18 mouse cellular contexts compared by ENCODE assay signal in the genomic region with DNA sequence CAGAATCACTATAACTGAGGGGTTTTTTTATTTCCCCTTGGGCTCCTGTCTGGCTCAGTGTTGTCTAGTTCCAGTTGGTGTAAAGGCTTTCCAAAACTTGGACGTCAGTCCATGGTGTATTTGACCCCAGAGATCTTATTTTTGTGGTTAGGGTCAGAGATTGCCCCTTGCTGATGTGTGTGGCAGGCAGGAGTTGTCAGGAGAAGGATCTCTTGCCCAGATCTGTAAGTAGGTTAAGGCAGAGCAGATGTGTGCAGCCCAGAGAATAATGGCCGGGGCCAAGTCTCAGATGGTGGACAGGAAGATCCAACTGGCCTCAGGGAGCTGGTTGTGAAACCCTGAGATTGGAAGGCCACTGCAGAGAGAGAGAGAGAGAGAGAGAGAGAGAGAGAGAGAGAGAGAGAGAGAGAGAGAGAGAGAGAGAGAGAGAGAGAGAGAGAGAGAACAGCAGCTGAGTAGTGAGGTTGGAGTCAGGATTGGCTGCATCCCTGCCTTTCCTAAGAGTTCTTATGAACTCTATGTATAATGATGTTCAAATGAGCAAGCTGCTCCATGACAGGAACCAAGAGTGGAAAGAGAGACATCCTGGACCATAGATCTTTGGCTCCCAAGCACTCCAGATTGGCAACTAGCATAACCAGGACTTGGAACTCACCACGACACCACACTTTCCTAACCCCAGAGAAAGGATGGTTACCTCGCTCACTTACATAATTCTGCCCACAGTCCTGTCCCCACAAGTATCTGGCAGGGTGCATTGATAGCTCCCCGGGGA.
DNase-seq lines count a peak whose midpoint lies in the region; ATAC-seq lines count a peak whose summit lies in the region.
"Had no signal": no experiment of that assay in that cellular context is flagged by ENCODE, and none has a peak within 500 bp of the region (broad histone marks: within the 10 kb centered on the region; RNA-seq: fewer than 3 reads in every experiment).

No protein-coding gene starts in this region.

- H3K36me3 ChIP-seq in kidney, embryonic 14.5 days (ENCODE audit: control insufficient read depth, insufficient read depth, low read length): no peaks in the 10 kb centered on the region
- H3K36me3 ChIP-seq: hindbrain, embryonic 10.5 days; limb, embryonic 12.5 days; neural tube, embryonic 12.5 days; stomach, embryonic 15.5 days had no signal

- H3K9me3 ChIP-seq in kidney, embryonic 14.5 days (ENCODE audit: control insufficient read depth, low read length): no peaks in the 10 kb centered on the region
- H3K9me3 ChIP-seq: forebrain, embryonic 13.5 days; hindbrain, embryonic 10.5 days; limb, embryonic 12.5 days; neural tube, embryonic 12.5 days; stomach, embryonic 15.5 days had no signal

- no peaks in the 10 kb centered on the region for H3K27me3 ChIP-seq in kidney, embryonic 14.5 days (ENCODE audit: control insufficient read depth, insufficient read depth, low read length)
- H3K27me3 ChIP-seq: forebrain, embryonic 13.5 days; limb, embryonic 12.5 days; neural tube, embryonic 12.5 days; stomach, embryonic 15.5 days had no signal

- H3K27ac ChIP-seq in kidney, embryonic 14.5 days (ENCODE audit: low read depth, low read length): no peak overlapping the region
- H3K27ac ChIP-seq: forebrain, embryonic 13.5 days; hindbrain, embryonic 10.5 days; layer of hippocampus, adult 2 months; left cerebral cortex, adult 2 months; limb, embryonic 12.5 days; neural tube, embryonic 12.5 days; stomach, embryonic 15.5 days had no signal

- DNase-seq in kidney, adult 9 months: peak; percentile 6
- peak; percentile 14 for DNase-seq in fat pad, adult 2 months (ENCODE audit: extremely low read depth, low read depth, low spot score)
- peak; percentile 17 for DNase-seq in gastrocnemius, postnatal 10 days
- DNase-seq in kidney, postnatal 25 days: peak; percentile 2 to 44
- no peak for DNase-seq in frontal cortex, postnatal 36 days (ENCODE audit: low spot score in 2 of 2)
- DNase-seq: cerebellum, adult 9-11 months; retina, postnatal 1 day; spleen, adult 18-20 months had no signal

- H3K9ac ChIP-seq in kidney, embryonic 14.5 days (ENCODE audit: low read depth, low read length): no peak overlapping the region
- H3K9ac ChIP-seq: forebrain, embryonic 13.5 days; limb, embryonic 12.5 days; neural tube, embryonic 12.5 days; stomach, embryonic 15.5 days had no signal

- WGBS in kidney, embryonic 14.5 days: 84% methylated on average over 5 of the region's 5 CpGs

- ATAC-seq in kidney, embryonic 14.5 days (ENCODE audit: low FRiP score, low TSS enrichment): no peak
- ATAC-seq in activated CD4-positive, CD25-positive, alpha-beta regulatory T cell, adult 4 months: no peak
- ATAC-seq: forebrain, embryonic 13.5 days; midbrain, embryonic 16.5 days had no signal

- no peak overlapping the region for H3K4me2 ChIP-seq in kidney, embryonic 14.5 days (replicated peaks; ENCODE audit: low read depth, low read length)
- H3K4me2 ChIP-seq: forebrain, embryonic 13.5 days; limb, embryonic 12.5 days; neural tube, embryonic 12.5 days; stomach, embryonic 15.5 days had no signal

- no peaks in the 10 kb centered on the region for H3K4me1 ChIP-seq in kidney, embryonic 14.5 days (ENCODE audit: control insufficient read depth, insufficient read depth, low read length)
- H3K4me1 ChIP-seq: forebrain, embryonic 13.5 days; hindbrain, embryonic 10.5 days; limb, embryonic 12.5 days; neural tube, embryonic 12.5 days; stomach, embryonic 15.5 days had no signal

- H3K4me3 ChIP-seq in kidney, embryonic 14.5 days (ENCODE audit: low read length): no peak overlapping the region
- H3K4me3 ChIP-seq: forebrain, embryonic 13.5 days; hindbrain, embryonic 10.5 days; layer of hippocampus, adult 2 months; left cerebral cortex, adult 2 months; limb, embryonic 12.5 days; neural tube, embryonic 12.5 days; stomach, embryonic 15.5 days had no signal

Comparison
In these comparisons a context has a peak if more than half of its experiments do, and no peak if none do; other contexts are left out.
1. DNase-seq: peak in kidney, adult 9 months (single experiment), fat pad, adult 2 months (single experiment), gastrocnemius, postnatal 10 days (single experiment) and kidney, postnatal 25 days (2 of 2); none in frontal cortex, postnatal 36 days (0 of 2).